Mouse (Mus musculus) liver, postnatal 0 days (tissue): ENCODE data around the gene Cstad.

ENCODE experiments used
- CTCF ChIP-seq: sonication (generic); IDR thresholded peaks from 2 replicates; pipeline ENCODE4 v1.5.1; 2016; ENCODE audit warnings: antibody characterized with exemption, low read depth
- EP300 ChIP-seq: IDR thresholded peaks from 2 replicates; pipeline ENCODE4 v1.6.1; 2016; ENCODE audit warnings: antibody characterized with exemption, low read depth, mild to moderate bottlenecking

DNA sequence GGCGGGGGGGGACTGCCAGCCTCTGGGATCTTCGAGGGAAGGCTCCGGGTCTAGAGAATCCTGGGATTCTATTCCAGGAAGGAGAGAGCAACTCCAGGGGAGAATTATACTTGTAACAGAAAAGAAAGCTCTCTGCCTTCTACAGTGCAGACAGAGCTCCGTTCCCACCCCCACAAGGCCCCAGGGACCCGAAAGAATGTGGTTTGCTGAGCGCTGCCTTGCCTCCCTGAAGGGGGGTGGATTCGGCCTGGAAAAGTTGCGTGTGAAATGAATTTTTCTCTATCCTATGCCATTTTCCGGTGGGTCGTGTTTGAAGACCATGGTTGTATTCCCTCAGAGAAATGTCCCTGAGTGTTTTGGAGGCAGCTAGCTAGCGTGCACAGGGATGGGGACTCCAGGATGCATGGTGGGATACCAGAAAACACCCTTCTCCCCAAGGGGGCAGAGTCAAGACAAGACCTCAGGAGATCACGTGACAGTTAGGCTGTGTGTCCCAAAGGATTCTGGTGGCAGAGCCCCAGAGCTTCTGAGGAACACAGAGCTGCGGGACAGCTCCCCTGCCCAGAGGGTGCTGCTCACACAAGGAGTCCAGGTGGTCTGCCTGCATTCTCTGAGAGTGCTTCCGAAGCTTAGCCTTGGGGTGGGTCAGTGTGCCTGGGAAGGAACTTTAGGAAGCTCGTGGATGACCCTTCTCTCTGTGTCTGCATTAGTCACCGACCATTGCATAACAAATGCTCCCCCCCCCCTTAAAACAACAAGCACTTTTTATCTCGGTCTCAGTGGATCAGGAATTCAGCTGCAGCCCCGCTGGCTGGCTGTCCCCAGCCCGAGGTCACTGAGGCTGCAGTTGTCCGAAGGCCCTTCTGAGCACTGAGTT, 6.4 kb downstream of the Cstad start:
- TF ChIP-seq CTCF (no peak), EP300 (0 out of 2 replicates have a peak, but pooled peaks have one; percentile 12)
